Mouse (Mus musculus) skeletal muscle tissue, postnatal 0 days (tissue): ENCODE measurements around the gene Kcnab2. TPM values are rescaled to one million over a fixed set of nuclear protein-coding genes. Genes with fewer than 3 reads are reported as not detected.

Source experiments
- polyA plus RNA-seq: library from polyadenylated mRNA; unstranded; fragments of >200 nt; fragmentation: Nextera tagmentation; extraction: Ambion mirVana; gene quantifications from 2 replicates; pipeline ENCODE4 v1.2.1, GENCODE M21; 2015

The Kcnab2 gene
- 3.1 and 3.8 TPM in 2 replicates for polyA plus RNA-seq

GRCm38 (mm10) chr4:152477466-152478223 lies at the start of gene Kcnab2:
Kcnab2 (minus strand) TSS chr4:152477871.

GRCm38 (mm10) chr4:152476427-152477023 lies 1.1 kb downstream of the Kcnab2 start, which contains the start of gene Nphp4:
Nphp4 (plus strand) TSS chr4:152476706.

Other genes with a start within 250 kb of the Kcnab2 start
- 8.8 and 11.8 TPM in 2 replicates for gene Gpr153, start 203.6 kb downstream of the Kcnab2 start, polyA plus RNA-seq
- gene Hes3, start 186.2 kb downstream of the Kcnab2 start, polyA plus RNA-seq: not detected in 2 replicates
- 8.0 and 10.4 TPM in 2 replicates for gene Icmt, start 180.6 kb downstream of the Kcnab2 start, polyA plus RNA-seq
- gene Rnf207, start 158.9 kb downstream of the Kcnab2 start, polyA plus RNA-seq: 0.17 TPM in 1 of 2 replicates, not detected in the other
- 252 and 255 TPM in 2 replicates for gene Rpl22, start 152.1 kb downstream of the Kcnab2 start, polyA plus RNA-seq
- gene Chd5, start 139.2 kb downstream of the Kcnab2 start, polyA plus RNA-seq: 0.04 TPM in 1 of 2 replicates, not detected in the other
- gene Nphp4, start 1.2 kb downstream of the Kcnab2 start, polyA plus RNA-seq: 0.36 and 0.40 TPM in 2 replicates